Mouse (Mus musculus) cortical plate, adult 2 months (tissue): ENCODE measurements at regions not wholly inside any gene's neighbourhood (a gene's known extent, or its start where the extent isn't known, plus 50 kb on each side); places are given as distances from the start of the nearest gene placed in this dataset.

Source experiments
- CTCF ChIP-seq: fragments of 200-500 bp; IDR thresholded peaks from 2 replicates; pipeline ENCODE4 v1.5.1; 2011; ENCODE audit warnings: mild to moderate bottlenecking, control low read depth, low read length; ENCODE audit not compliant: insufficient read depth; ENCODE audit errors: extremely low read depth
- POLR2A ChIP-seq: fragments of 200-500 bp; IDR thresholded peaks from 2 replicates; pipeline ENCODE4 v1.6.1; 2011; ENCODE audit warnings: mild to moderate bottlenecking, low read length, control low read depth; ENCODE audit not compliant: insufficient read depth; ENCODE audit errors: extremely low read depth

DNA sequence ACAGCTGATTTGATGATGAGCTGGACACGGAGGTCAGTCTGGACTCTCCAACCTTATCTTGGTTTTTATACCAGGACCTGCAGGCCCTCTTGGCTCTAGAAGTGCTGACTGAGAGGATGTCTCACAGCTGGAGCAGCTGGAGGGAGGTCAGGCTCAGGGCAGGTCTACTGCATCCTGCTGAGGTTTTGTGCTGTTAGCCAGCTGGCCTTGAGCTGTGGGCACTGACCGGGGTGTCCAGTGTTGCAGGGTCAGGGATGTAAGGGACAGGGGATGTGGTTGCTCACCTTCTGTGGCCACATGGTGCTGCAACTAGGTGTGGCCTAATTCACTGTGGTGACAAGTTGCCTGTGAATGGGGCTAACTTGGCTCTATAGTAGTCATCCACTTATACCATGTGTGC, 211.0 kb upstream of the Eef2kmt start:
- TF ChIP-seq CTCF = no peak
- no peak for TF ChIP-seq POLR2A
